Mouse (Mus musculus) olfactory bulb, adult 2 months (tissue): ENCODE data around the gene Tnfrsf13b.

ENCODE experiments used
- CTCF ChIP-seq: fragments of 200-500 bp; IDR thresholded peaks from 2 replicates; pipeline ENCODE4 v1.5.1; 2012; ENCODE audit warnings: low read depth, mild to moderate bottlenecking, low read length, moderate library complexity; ENCODE audit not compliant: insufficient read depth
- POLR2A ChIP-seq: fragments of 200-500 bp; IDR thresholded peaks from 2 replicates; pipeline ENCODE4 v1.6.1; 2012; ENCODE audit warnings: mild to moderate bottlenecking, low read depth, low read length, moderate library complexity; ENCODE audit not compliant: insufficient read depth

GRCm38 (mm10) chr11:61122769-61123288 is 3.7 kb upstream of the Tnfrsf13b start:
- TF ChIP-seq CTCF (no peak), POLR2A (no peak)
